Mouse (Mus musculus): ENCODE results near the gene Tecta.

Gene Tecta

DNA sequence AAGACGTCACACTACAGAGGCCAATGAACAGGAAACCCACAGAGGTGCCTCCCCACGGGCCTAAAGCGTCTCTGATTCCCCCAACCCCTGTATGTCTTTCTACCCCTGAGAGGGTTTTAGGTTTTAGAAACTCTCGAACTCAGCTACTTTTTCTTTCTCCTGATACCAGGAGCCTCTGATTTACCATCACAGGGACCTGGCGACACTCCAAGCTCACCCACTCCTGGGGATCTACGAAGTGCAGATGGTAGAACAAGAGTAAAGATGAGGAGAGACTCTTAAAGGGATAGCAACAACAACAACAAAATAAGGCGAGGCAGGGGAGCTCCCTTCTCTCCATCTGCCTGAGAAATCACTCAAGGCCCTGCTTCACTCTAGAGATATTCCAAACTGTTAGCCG is 12.7 kb downstream of the Tecta start:
- no peak for DNase-seq (ENCODE audit: low spot score in 2 of 2)

DNA sequence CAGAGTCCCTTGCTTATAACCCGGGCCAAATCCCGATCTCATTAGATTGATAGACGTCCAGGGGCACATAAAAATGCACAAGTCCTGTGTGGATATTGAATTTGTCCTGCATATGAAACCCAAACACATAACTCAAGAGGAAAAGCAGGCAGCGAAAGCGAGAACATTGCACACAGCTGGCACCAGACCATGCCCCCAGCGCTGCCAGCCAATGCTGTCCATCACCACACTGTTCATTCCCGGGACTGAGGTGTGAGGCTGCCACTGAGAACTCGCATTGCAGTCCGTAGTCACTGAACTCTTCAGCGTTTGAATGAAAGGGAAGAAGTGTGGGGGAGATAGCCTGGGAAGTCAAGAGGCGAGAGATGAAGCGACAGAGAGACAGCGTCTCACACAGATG is 14.1 kb downstream of the Tecta start:
- no peak for DNase-seq (ENCODE audit: low spot score in 2 of 2)

GRCm38 (mm10) chr9:42382628-42383347 is 16.9 kb downstream of the Tecta start:
- DNase-seq (ENCODE audit: low spot score in 2 of 2) = no peak

GRCm38 (mm10) chr9:42382063-42382462 is 17.7 kb downstream of the Tecta start:
- DNase-seq (ENCODE audit: low spot score in 2 of 2) = peak in 1 of 2 experiments; percentile 48

DNA sequence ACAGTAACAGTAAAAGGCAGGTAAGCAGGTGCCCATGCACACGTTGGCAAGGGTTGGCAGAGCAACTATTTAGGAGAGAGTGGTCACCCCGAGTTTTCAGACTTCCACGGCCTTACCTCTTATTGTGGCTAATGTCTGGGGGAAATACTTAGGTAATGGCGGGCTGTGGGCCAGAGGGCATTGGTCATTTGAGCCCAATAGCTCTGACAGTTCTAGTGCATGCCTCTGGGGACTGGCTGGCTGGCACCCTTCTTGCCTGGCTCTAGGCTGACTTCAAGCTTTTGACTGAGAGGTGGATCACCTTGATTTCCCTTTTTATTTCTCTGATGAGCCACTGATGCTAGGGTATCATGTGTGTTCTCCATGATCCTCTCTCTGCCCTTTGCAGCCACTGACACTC is 21.7 kb downstream of the Tecta start:
- no peak for DNase-seq (ENCODE audit: low spot score in 2 of 2)

DNA sequence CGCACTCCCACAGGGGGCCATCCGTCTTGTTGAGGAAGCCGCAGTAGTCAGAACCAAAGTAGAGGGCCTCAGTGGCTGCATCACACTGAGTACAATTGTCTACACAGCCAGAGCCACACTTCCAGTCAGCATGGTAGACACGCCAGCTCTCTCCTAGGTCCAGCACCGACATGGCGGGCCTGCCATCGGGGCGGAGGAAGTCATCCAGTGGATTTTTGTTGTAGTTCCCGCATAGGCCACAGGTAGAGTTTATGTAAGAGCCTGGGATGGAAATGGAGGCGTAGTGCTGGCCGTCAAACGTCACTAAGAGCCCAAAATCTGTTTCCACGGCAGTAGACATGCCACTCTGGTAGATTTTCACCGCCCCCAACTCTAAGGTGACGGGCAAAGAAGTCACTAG is 22.1 kb downstream of the Tecta start:
- DNase-seq (ENCODE audit: low spot score in 2 of 2) = no peak

DNA sequence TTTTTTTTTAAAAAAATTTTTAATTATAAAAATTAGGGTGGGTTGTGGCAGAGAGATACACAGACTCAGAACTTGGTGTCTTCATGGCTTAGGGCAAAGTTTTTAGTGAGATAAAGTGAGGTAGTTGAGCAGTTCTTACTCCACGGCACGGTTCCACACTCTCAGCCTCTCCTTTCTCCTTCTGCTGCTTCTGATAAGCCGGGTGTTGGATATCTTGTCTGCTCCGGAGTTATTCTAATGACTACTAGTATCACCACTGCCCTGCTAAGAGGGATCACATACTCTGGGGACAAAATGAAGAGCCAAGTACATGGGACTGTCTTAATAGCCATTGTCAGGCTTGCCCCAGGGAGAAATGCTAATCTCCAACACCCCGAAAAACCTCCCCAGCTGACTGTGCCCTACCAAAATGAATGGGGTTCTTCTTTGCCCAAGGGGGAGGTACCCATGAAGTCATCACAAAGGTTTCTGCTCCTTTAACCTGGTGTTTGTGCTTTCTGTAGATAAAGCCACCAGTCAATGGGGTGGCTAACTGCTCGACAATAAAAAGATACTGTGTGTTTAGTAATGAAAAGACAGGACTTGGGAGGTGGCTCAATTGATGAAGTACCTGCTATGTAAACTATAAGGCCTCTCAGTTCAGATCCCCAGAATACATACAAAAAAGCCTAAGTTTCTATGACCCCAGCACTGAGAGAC is 27.9 kb downstream of the Tecta start:
- no peak for DNase-seq (ENCODE audit: low spot score in 2 of 2)

- DNase-seq (ENCODE audit: low spot score in 2 of 2) = no peak
Observed at GRCm38 (mm10) chr9:42357585-42357984, 42.1 kb downstream of the Tecta start.

DNA sequence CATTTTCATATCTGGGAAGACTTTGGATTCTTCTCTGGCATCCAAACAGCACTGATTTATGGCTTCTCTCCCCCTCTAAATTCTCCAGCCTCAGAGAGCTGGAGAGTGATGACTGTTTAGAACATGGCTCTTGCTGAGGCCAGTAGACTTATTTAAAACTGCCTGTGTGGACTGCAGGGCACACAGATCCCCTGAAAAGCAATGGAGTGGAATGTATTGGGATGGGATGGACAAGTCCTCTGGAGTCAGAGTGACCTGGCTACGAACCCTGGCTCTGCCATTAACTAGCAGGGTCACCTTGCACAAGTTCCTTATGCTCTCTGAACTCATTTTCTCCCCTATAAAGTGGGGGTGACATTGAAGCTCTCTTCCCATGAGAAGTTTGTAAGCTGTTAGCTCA is 44.9 kb downstream of the Tecta start:
- no peak for DNase-seq (ENCODE audit: low spot score in 2 of 2)

- no peak for DNase-seq (ENCODE audit: low spot score in 2 of 2)
Observed at GRCm38 (mm10) chr9:42349791-42350190, 49.9 kb downstream of the Tecta start.

- DNase-seq (ENCODE audit: low spot score in 2 of 2) = no peak
Observed at GRCm38 (mm10) chr9:42346297-42346696, 53.4 kb downstream of the Tecta start.

DNA sequence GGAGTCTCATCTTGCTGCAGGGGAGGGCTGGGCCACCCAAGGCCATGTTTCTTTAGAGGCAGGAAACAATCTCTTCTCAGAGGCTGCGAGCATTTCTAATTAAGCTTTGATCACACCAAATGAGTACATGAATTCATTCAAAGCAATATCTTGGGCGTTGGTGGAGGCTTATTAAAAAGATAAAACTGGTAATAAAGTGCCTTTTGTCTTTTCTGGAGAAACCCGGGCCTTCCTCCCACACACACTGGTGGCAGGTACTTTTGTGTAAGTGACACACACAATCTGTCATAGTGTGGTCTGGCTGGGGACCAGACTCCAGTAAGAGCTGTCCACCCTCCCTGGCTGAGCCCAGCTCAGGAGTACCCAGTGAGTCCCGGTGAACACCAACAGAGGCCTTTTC is 60.6 kb downstream of the Tecta start:
- DNase-seq (ENCODE audit: low spot score in 2 of 2) = no peak

DNA sequence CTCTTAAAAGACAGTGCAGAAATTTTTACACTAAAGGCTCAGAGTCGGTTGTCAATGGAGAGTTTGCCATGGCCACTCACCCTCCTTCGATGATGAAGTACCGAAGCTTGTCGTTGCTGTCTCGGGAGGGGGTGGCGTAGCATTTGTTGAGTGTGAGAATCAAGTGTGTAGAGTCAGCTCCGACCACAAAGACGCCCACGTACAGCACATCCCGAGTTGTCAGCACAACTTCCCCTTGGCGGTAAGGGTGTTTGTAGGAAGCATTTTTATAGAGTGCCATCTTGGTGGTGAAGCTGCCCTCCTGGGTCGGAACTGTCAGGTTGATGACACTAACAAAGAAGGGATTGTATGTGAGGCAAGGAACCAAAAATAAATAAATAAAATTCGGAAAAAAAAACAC is 62.7 kb downstream of the Tecta start:
- DNase-seq (ENCODE audit: low spot score in 2 of 2) = no peak

DNA sequence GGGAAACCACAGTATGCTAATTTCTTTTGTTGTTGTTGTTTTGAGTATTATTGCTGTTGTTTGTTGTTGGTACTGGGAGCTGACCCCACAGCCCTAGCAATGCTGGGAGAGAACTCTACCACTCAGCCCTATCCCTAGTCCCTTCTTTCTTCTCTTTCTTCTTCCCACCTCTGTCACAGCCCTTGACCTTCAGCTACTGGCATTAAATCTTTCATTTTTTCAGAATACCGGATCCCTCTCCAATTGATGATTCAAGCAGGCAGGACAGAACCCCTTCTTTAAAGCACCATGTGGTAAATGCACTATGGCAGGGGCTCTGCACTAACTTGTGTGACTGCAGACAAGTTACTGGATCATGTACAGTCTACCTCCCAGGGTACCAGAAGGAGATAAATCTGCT is 63.2 kb downstream of the Tecta start:
- no peak for DNase-seq (ENCODE audit: low spot score in 2 of 2)

DNA sequence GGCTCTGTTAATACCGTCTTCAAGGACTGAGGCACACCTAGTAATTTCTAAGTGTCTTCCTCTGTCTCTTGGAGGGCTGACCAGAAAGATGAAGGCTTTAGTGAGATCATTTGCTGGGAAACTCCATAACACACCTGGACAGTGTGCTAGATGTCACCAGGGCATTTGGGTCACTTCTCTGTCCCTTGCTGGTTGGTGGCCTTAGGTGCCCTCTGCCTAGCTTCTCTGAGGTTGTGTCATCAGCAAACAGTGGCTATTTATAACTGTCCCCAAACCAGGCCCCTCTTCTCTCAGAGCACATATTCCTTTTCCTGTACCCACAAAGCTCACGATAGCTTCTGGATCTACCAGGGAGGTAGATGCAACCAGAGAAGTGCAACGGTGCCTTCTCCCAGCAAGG is 64.8 kb downstream of the Tecta start:
- no peak for DNase-seq (ENCODE audit: low spot score in 2 of 2)

DNA sequence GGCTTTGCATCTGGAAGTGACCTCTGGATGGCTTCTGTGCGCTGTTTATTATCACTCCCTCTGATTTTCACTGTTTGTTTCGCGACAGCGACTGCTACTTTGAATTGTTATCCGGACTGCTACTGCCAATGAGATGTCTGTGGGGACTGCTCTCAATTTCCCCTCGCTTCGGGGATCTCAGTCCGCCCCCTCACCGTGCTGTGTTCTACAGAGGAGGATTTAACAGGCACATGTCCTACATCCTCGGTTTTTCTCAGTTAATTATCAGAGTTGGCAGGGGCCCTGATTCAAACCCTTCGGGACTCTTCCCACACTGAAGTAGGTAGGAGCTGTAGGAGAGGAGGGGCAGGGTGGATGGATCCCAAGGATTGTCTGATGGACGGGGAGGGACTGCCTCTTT is 67.0 kb downstream of the Tecta start:
- no peak for DNase-seq (ENCODE audit: low spot score in 2 of 2)

DNA sequence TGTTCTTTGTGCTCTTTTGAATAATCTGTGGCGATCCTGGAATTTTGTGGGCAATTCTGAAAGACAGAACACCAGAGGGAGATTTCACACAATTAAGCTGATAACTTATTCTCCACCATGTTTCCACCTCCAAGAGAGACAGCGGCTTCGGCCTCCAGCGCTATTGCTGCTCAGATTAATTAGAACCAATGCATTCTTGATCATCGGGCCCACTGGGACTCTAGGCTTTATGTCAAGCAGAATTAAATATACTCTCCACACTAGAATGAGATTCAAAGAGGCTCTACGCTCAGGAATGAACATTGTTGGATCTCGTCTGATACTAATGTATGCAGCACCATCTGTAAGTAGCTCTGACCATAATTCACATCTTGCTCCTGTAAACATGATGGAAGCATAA is 68.4 kb downstream of the Tecta start:
- DNase-seq (ENCODE audit: low spot score in 2 of 2) = no peak

DNA sequence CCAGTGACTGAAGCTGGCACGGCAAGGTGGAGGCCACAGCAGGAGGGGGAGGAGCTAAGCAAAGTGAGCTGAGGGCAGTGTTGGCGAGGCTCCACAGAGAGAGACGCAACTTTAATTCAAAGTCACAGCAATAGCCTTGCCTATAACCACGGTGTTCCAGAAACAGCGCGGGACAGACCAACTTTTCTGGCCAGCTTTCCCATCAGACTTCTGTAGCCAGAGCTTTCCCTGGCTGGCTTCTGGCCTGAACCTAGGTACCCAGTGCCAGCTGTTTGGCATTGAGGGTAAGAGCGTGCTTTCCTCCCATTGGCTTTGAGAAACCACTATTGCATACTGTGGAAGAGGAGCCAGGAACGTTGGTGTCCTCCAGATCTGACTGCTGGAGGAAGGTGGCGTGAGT is 70.0 kb downstream of the Tecta start:
- no peak for DNase-seq (ENCODE audit: low spot score in 2 of 2)

- peak; percentile 29 to 57 for DNase-seq (ENCODE audit: low spot score in 2 of 2)
Observed at GRCm38 (mm10) chr9:42326688-42327440, 72.9 kb downstream of the Tecta start.

- DNase-seq (ENCODE audit: low spot score in 2 of 2) = peak in 1 of 2 experiments; percentile 33
Observed at GRCm38 (mm10) chr9:42324640-42325394, 74.9 kb downstream of the Tecta start.

GRCm38 (mm10) chr9:42323238-42323637 is 76.5 kb downstream of the Tecta start:
- peak in 1 of 2 experiments; percentile 54 for DNase-seq (ENCODE audit: low spot score in 2 of 2)

DNA sequence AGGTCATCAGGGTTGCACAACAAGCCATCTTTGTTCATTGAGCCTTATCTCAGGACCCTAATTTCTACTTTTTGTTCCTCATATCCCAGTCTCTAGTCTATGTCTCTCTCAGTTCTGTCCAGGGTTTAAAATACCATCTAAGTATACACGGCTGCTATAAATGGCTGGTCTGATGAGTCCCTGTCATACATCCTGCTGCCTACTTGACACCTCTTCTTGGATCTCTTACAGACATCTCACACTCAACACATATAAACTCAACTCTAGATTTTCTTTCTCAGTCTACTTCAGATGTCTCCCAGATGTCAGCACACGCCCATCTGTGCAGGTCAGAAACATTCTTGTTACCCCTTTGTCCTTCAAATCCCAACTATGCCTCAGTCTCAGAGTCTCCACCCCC is 78.3 kb downstream of the Tecta start:
- DNase-seq (ENCODE audit: low spot score in 2 of 2) = no peak
